In genomic region chr9:58003272-58003671, GRCm38 (mm10) we compare ENCODE assay signal across 30 mouse cellular contexts. TPM values are rescaled to one million over a fixed set of nuclear protein-coding genes. Genes with fewer than 3 reads are reported as not detected.
DNase-seq lines count a peak whose midpoint lies in the region; ATAC-seq and TF ChIP-seq lines count a peak whose summit lies in the region.
"Had no signal": no experiment of that assay in that cellular context is flagged by ENCODE, and none has a peak within 500 bp of the region (broad histone marks: within the 10 kb centered on the region; RNA-seq: fewer than 3 reads in every experiment).

No protein-coding gene starts in this region.

- DNase-seq in kidney, adult 2 months = peak; percentile 13
- DNase-seq in ES-CJ7 (ENCODE audit: low read depth, low spot score) = peak; percentile 94
- DNase-seq in adrenal gland, postnatal 10 days = peak; percentile 75
- DNase-seq in cerebellum, adult 11-12 months = no peak
- DNase-seq: cerebellum, adult 11 months; cerebellum, postnatal 14 days; embryo, embryonic 11 days; gastrocnemius, postnatal 10 days; heart, adult 11 months; kidney, adult 11 months; layer of hippocampus, adult 9-11 months; lung, adult 18-20 months; lung, postnatal 14 days; right cerebral cortex, postnatal 14 days; thymus, adult 2 months; thymus, postnatal 4 days had no signal

- no peak for TF ChIP-seq CTCF in kidney, adult 2 months (conservative IDR thresholded peaks at IDR 0.05; ENCODE audit: insufficient read depth, insufficient read length, low read depth, low read length)
- TF ChIP-seq CTCF in E14TG2a.4 (conservative IDR thresholded peaks at IDR 0.05; ENCODE audit: low read length) = no peak

- H3K9me3 ChIP-seq in kidney, embryonic 14.5 days (ENCODE audit: control insufficient read depth, low read length) = no peaks in the 10 kb centered on the region
- peaks cover 28% of the 10 kb centered on the region for H3K9me3 ChIP-seq in E14TG2a.4 (ENCODE audit: low read length)
- H3K9me3 ChIP-seq in neural tube, embryonic 15.5 days (replicated peaks) = no peaks in the 10 kb centered on the region
- H3K9me3 ChIP-seq: embryonic facial prominence, embryonic 13.5 days; forebrain, embryonic 12.5 days; G1E; limb, embryonic 13.5 days; liver, embryonic 12.5 days; midbrain, embryonic 12.5 days had no signal

- no peak overlapping the region for H3K4me2 ChIP-seq in kidney, embryonic 14.5 days (replicated peaks; ENCODE audit: low read depth, low read length)
- H3K4me2 ChIP-seq in neural tube, embryonic 15.5 days = no peak overlapping the region
- H3K4me2 ChIP-seq: embryonic facial prominence, embryonic 13.5 days; forebrain, embryonic 12.5 days; heart, embryonic 11.5 days; limb, embryonic 13.5 days; liver, embryonic 12.5 days; midbrain, embryonic 12.5 days had no signal

- no peak overlapping the region for H3K27ac ChIP-seq in kidney, adult 2 months (ENCODE audit: insufficient read depth, low read depth, low read length)
- no peak overlapping the region for H3K27ac ChIP-seq in kidney, embryonic 14.5 days (ENCODE audit: low read depth, low read length)
- H3K27ac ChIP-seq in neural tube, embryonic 15.5 days (replicated peaks) = no peak overlapping the region
- H3K27ac ChIP-seq: embryonic facial prominence, embryonic 13.5 days; forebrain, embryonic 12.5 days; hindbrain, postnatal 0 days; limb, embryonic 13.5 days; liver, embryonic 12.5 days; midbrain, embryonic 12.5 days; stomach, postnatal 0 days had no signal

- H3K27me3 ChIP-seq in kidney, adult 2 months (replicated peaks; ENCODE audit: control insufficient read depth, insufficient read depth, low read length) = no peaks in the 10 kb centered on the region
- H3K27me3 ChIP-seq in kidney, embryonic 14.5 days (ENCODE audit: control insufficient read depth, insufficient read depth, low read length) = no peaks in the 10 kb centered on the region
- H3K27me3 ChIP-seq in E14TG2a.4 (ENCODE audit: insufficient read depth, low read length) = no peaks in the 10 kb centered on the region
- H3K27me3 ChIP-seq in neural tube, embryonic 15.5 days (replicated peaks) = peaks cover 8% of the 10 kb centered on the region

- H3K4me3 ChIP-seq in kidney, adult 2 months (ENCODE audit: insufficient read depth, low read depth, low read length) = no peak overlapping the region
- no peak overlapping the region for H3K4me3 ChIP-seq in kidney, embryonic 14.5 days (ENCODE audit: low read length)
- H3K4me3 ChIP-seq in E14TG2a.4 (replicated peaks; ENCODE audit: low read length) = peak overlapping the region; percentile 13; the same call in 1 of the 2 replicates
- H3K4me3 ChIP-seq in neural tube, embryonic 15.5 days (replicated peaks) = no peak overlapping the region
- H3K4me3 ChIP-seq: embryonic facial prominence, embryonic 13.5 days; erythroblast, embryonic 14.5 days; forebrain, embryonic 12.5 days; limb, embryonic 13.5 days; liver, embryonic 12.5 days; midbrain, embryonic 12.5 days had no signal

- H3K9ac ChIP-seq in kidney, embryonic 14.5 days (ENCODE audit: low read depth, low read length) = no peak overlapping the region
- no peak overlapping the region for H3K9ac ChIP-seq in neural tube, embryonic 15.5 days (replicated peaks)
- H3K9ac ChIP-seq: embryonic facial prominence, embryonic 13.5 days; forebrain, embryonic 12.5 days; limb, embryonic 13.5 days; liver, embryonic 12.5 days; midbrain, embryonic 12.5 days had no signal

- H3K4me1 ChIP-seq in kidney, adult 2 months (ENCODE audit: control insufficient read depth, insufficient read depth, low read length) = no peaks in the 10 kb centered on the region
- no peaks in the 10 kb centered on the region; the same call in 1 of the 2 replicates for H3K4me1 ChIP-seq in kidney, embryonic 14.5 days (ENCODE audit: control insufficient read depth, insufficient read depth, low read length)
- H3K4me1 ChIP-seq in E14TG2a.4 (replicated peaks; ENCODE audit: low read depth, low read length) = peaks cover 76% of the 10 kb centered on the region
- peaks cover 1% of the 10 kb centered on the region; the same call in 1 of the 2 replicates for H3K4me1 ChIP-seq in neural tube, embryonic 15.5 days
- H3K4me1 ChIP-seq: liver, embryonic 12.5 days had no signal

- ATAC-seq in kidney, embryonic 14.5 days (ENCODE audit: low FRiP score, low TSS enrichment) = no peak
- ATAC-seq in neural tube, embryonic 15.5 days (ENCODE audit: low FRiP score) = no peak
- ATAC-seq: hindbrain, postnatal 0 days; liver, embryonic 12.5 days; Patski had no signal

- no peaks in the 10 kb centered on the region for H3K36me3 ChIP-seq in kidney, adult 2 months (ENCODE audit: control insufficient read depth, insufficient read depth, low read length)
- H3K36me3 ChIP-seq in kidney, embryonic 14.5 days (ENCODE audit: control insufficient read depth, insufficient read depth, low read length) = no peaks in the 10 kb centered on the region
- peaks cover 7% of the 10 kb centered on the region; the same call in 1 of the 2 replicates for H3K36me3 ChIP-seq in E14TG2a.4 (ENCODE audit: insufficient read depth, low read length)
- no peaks in the 10 kb centered on the region for H3K36me3 ChIP-seq in neural tube, embryonic 15.5 days
- H3K36me3 ChIP-seq: embryonic facial prominence, embryonic 13.5 days; forebrain, embryonic 12.5 days; G1E; limb, embryonic 13.5 days; liver, embryonic 12.5 days; midbrain, embryonic 12.5 days had no signal

- 20% methylated on average over 2 of the region's 2 CpGs for WGBS in kidney, adult 2 months
- 17% methylated on average over 2 of the region's 2 CpGs for WGBS in kidney, embryonic 14.5 days
- 34% methylated on average over 2 of the region's 2 CpGs for WGBS in neural tube, embryonic 15.5 days

- TF ChIP-seq POLR2A in kidney, adult 2 months (IDR thresholded peaks at IDR 0.05; ENCODE audit: low read depth, low read length) = no peak

RNA-seq across cellular contexts. Expression of gene Cyp11a1, which starts 2.9 kb away (rescaled TPM):
- polyA plus RNA-seq in kidney, adult 2 months (2012; rRNA removed) = 0.16 and 5.1 TPM in 2 replicates
- 0.47 and 0.87 TPM in 2 replicates for polyA plus RNA-seq in kidney, embryonic 14.5 days (2014; fragmentation: Nextera tagmentation; extraction: Ambion mirVana)
- total RNA-seq in adrenal gland, postnatal 10 days (2021) = 1,000 to 10,000 TPM; 1,564 to 1,873 TPM
- 1.9 and 4.9 TPM in 2 replicates for polyA plus RNA-seq in neural tube, embryonic 15.5 days (2015; fragmentation: Nextera tagmentation; extraction: Ambion mirVana)
- polyA plus RNA-seq: heart, embryonic 11.5 days had no signal
